Mouse (Mus musculus) MEL (cell line): ENCODE measurements at regions not wholly inside any gene's neighbourhood (a gene's known extent, or its start where the extent isn't known, plus 50 kb on each side); places are given as distances from the start of the nearest gene placed in this dataset.

Experiments
- BHLHE40 ChIP-seq: IDR thresholded peaks from 2 replicates; pipeline ENCODE4 v1.6.1; 2012; ENCODE audit warnings: low read depth, mild to moderate bottlenecking, inconsistent platforms, low read length, improper control_type of control experiment, borderline replicate concordance
- KAT2A ChIP-seq: conservative IDR thresholded peaks from 2 replicates; pipeline ENCODE4 v1.6.1; 2012; ENCODE audit warnings: low read depth, low read length, improper control_type of control experiment, inconsistent platforms
- UBTF ChIP-seq: IDR thresholded peaks from 2 replicates; pipeline ENCODE4 v1.6.1; 2012; ENCODE audit warnings: low read depth, mild to moderate bottlenecking, inconsistent platforms, low read length, improper control_type of control experiment, moderate library complexity, borderline replicate concordance; ENCODE audit not compliant: insufficient read depth
- USF2 ChIP-seq, 2 experiments: IDR thresholded peaks; 2 replicates each; pipeline ENCODE4 v1.6.1; 2011 to 2012; ENCODE audit warnings: improper control_type of control experiment in 2 of 2, low read length in 2 of 2, borderline replicate concordance in 1 of 2, inconsistent platforms in 1 of 2, low read depth in 1 of 2, mild to moderate bottlenecking in 1 of 2; ENCODE audit not compliant: insufficient read depth in 1 of 2
- ZC3H11A ChIP-seq: IDR thresholded peaks from 2 replicates; pipeline ENCODE4 v1.6.1; 2012; ENCODE audit warnings: low read depth, mild to moderate bottlenecking, inconsistent platforms, low read length, improper control_type of control experiment

GRCm38 (mm10) chr15:36396791-36397190 is 610.8 kb downstream of the Zfp706 start:
- no peak for TF ChIP-seq ZC3H11A
- no peak for TF ChIP-seq USF2 (IDR thresholded peaks at IDR 0.05; ENCODE audit: borderline replicate concordance in 1 of 2, insufficient read depth in 1 of 2, low read depth in 1 of 2, low read length in 2 of 2)
- no peak for TF ChIP-seq KAT2A
- TF ChIP-seq BHLHE40 = no peak
- no peak for TF ChIP-seq UBTF
